Mouse (Mus musculus): Measurements from ENCODE around the gene Mepce. TPM values are rescaled to one million over a fixed set of nuclear protein-coding genes. Genes with fewer than 3 reads are reported as not detected.
A peak's percentile ranks its signal among the peaks of the same experiment; 100 is the strongest.

Mepce gene
- total and polyA plus RNA-seq, 3 experiments, result 32.7 to 43.7 (median 37.3) TPM

- dilution Hi-C loops (cut with MboI; ENCODE audit: extremely low pct_ligation_motif_present, extremely low pct_unique_long_range_greater_than_20kb, low sequenced_read_pairs) (no loop called here), in situ Hi-C loops (cut with MboI; ENCODE audit: low pct_ligation_motif_present, low pct_unique_long_range_greater_than_20kb, low sequenced_read_pairs) (loop anchor here (5.0 to 25.0 kb wide), 2 partner anchors 112 to 252 kb away; partner anchors contain the start of genes Gigyf1 and Pop7)
- H3K79me2 ChIP-seq (replicated peaks; ENCODE audit: control insufficient read depth, extremely low read depth, insufficient read depth, poor library complexity, severe bottlenecking), result no peaks in the 10 kb centered on the region
- H3K9me3 ChIP-seq (replicated peaks; ENCODE audit: low read length), result peaks cover 2% of the 10 kb centered on the region
- H3K36me3 ChIP-seq (replicated peaks in 1 of 2; ENCODE audit: control insufficient read depth in 1 of 2, insufficient read depth in 1 of 2, low read length in 1 of 2), result peaks cover 1 to 20% of the 10 kb centered on the region in 2 experiments
- no peak overlapping the region for H3K4me3 ChIP-seq (replicated peaks in 1 of 3; ENCODE audit: low read depth in 2 of 3, low read length in 2 of 3, poor library complexity in 1 of 3)
- H3K4me2 ChIP-seq (ENCODE audit: insufficient read depth, low read depth, poor library complexity, severe bottlenecking), result no peak overlapping the region
- H3K27ac ChIP-seq (ENCODE audit: insufficient read depth, low read depth), result no peak overlapping the region
- peaks cover 2 to 8% of the 10 kb centered on the region in 2 experiments; a peak in 2 of 4 replicates for H3K4me1 ChIP-seq (ENCODE audit: control insufficient read depth in 1 of 2, insufficient read depth in 2 of 2)
- no peak for DNase-seq (ENCODE audit: extremely low read depth)
- H3K27me3 ChIP-seq (replicated peaks), result no peaks in the 10 kb centered on the region
- no peak overlapping the region for H3K9ac ChIP-seq (ENCODE audit: insufficient read depth, low read depth)
- no peak for TF ChIP-seq ELF1 (IDR thresholded peaks at IDR 0.05; ENCODE audit: low read depth, low read length)
- no peak for TF ChIP-seq RCOR1 (conservative IDR thresholded peaks at IDR 0.05; ENCODE audit: low read depth, low read length)
- TF ChIP-seq NELFE (IDR thresholded peaks at IDR 0.05; ENCODE audit: low read depth, low read length), result no peak
- TF ChIP-seq MAX (IDR thresholded peaks at IDR 0.05; ENCODE audit: low read length), result no peak
- no peak for TF ChIP-seq HCFC1 (IDR thresholded peaks at IDR 0.05; ENCODE audit: low read depth, low read length)
- no peak for TF ChIP-seq POLR2A (IDR thresholded peaks at IDR 0.05; ENCODE audit: low read depth, low read length)
- no peak for TF ChIP-seq MYC (IDR thresholded peaks at IDR 0.05; ENCODE audit: low read depth, low read length)
- no peak for TF ChIP-seq POLR2AphosphoS2 (IDR thresholded peaks at IDR 0.05; ENCODE audit: low read depth, low read length)
- TF ChIP-seq IRF4 (IDR thresholded peaks at IDR 0.05; ENCODE audit: low read depth, low read length), result no peak
- no peak for TF ChIP-seq JUN (IDR thresholded peaks at IDR 0.05; ENCODE audit: insufficient read depth, low read depth, low read length)
- no peak for TF ChIP-seq CHD1 (IDR thresholded peaks at IDR 0.05; ENCODE audit: low read depth, low read length)
- TF ChIP-seq ETS1 (conservative IDR thresholded peaks at IDR 0.05; ENCODE audit: low read depth, low read length), result no peak
- TF ChIP-seq JUND (conservative IDR thresholded peaks at IDR 0.05; ENCODE audit: low read depth, low read length), result no peak
- TF ChIP-seq E2F4 (IDR thresholded peaks at IDR 0.05; ENCODE audit: insufficient replicate concordance, low read depth, low read length), result no peak
- no peak for TF ChIP-seq KAT2A (IDR thresholded peaks at IDR 0.05; ENCODE audit: insufficient replicate concordance, low read length)
- TF ChIP-seq USF2 (conservative IDR thresholded peaks at IDR 0.05; ENCODE audit: low read depth, low read length), result no peak
- TF ChIP-seq MXI1 (IDR thresholded peaks at IDR 0.05; ENCODE audit: low read depth, low read length), result no peak
- TF ChIP-seq TCF12 (IDR thresholded peaks at IDR 0.05; ENCODE audit: low read depth, low read length), result no peak
Observed at GRCm38 (mm10) chr5:137764609-137765340, 22.7 kb downstream of the Mepce start.

- H3K9ac ChIP-seq (ENCODE audit: insufficient read depth, low read depth), result no peak overlapping the region
- H3K27me3 ChIP-seq (replicated peaks), result no peaks in the 10 kb centered on the region
- dilution Hi-C loops (cut with MboI; ENCODE audit: extremely low pct_ligation_motif_present, extremely low pct_unique_long_range_greater_than_20kb, low sequenced_read_pairs) (no loop called here), in situ Hi-C loops (cut with MboI; ENCODE audit: low pct_ligation_motif_present, low pct_unique_long_range_greater_than_20kb, low sequenced_read_pairs) (loop anchor here (5.0 to 25.0 kb wide), 2 partner anchors 108 to 248 kb away; partner anchors contain the start of genes Gigyf1 and Pop7)
- no peak overlapping the region for H3K4me3 ChIP-seq (replicated peaks in 1 of 3; ENCODE audit: low read depth in 2 of 3, low read length in 2 of 3, poor library complexity in 1 of 3)
- H3K27ac ChIP-seq (ENCODE audit: insufficient read depth, low read depth), result no peak overlapping the region
- peaks cover 3 to 29% of the 10 kb centered on the region in 2 experiments; a peak in 3 of 4 replicates for H3K4me1 ChIP-seq (ENCODE audit: control insufficient read depth in 1 of 2, insufficient read depth in 2 of 2)
- no peak overlapping the region for H3K4me2 ChIP-seq (ENCODE audit: insufficient read depth, low read depth, poor library complexity, severe bottlenecking)
- H3K36me3 ChIP-seq (replicated peaks in 1 of 2; ENCODE audit: control insufficient read depth in 1 of 2, insufficient read depth in 1 of 2, low read length in 1 of 2), result peaks cover 41 to 65% of the 10 kb centered on the region in 2 experiments
- peak; percentile 91 for DNase-seq (ENCODE audit: extremely low read depth)
- no peaks in the 10 kb centered on the region for H3K9me3 ChIP-seq (replicated peaks; ENCODE audit: low read length)
- no peaks in the 10 kb centered on the region for H3K79me2 ChIP-seq (replicated peaks; ENCODE audit: control insufficient read depth, extremely low read depth, insufficient read depth, poor library complexity, severe bottlenecking)
- TF ChIP-seq ELF1 (IDR thresholded peaks at IDR 0.05; ENCODE audit: low read depth, low read length), result no peak
- TF ChIP-seq TCF12 (IDR thresholded peaks at IDR 0.05; ENCODE audit: low read depth, low read length), result no peak
- TF ChIP-seq BHLHE40 (IDR thresholded peaks at IDR 0.05; ENCODE audit: low read depth, low read length), result no peak
- TF ChIP-seq SIN3A (IDR thresholded peaks at IDR 0.05; ENCODE audit: low read length), result peak; percentile 49; the same call in 1 of the 2 replicates
- TF ChIP-seq USF1 (IDR thresholded peaks at IDR 0.05; ENCODE audit: low read depth, low read length), result no peak
- TF ChIP-seq CTCF (conservative IDR thresholded peaks at IDR 0.05 in 1 of 2, IDR thresholded peaks at IDR 0.05 in 1 of 2; ENCODE audit: low read depth in 2 of 2, low read length in 2 of 2), result peak; percentile 75 to 89
- TF ChIP-seq GABPA (IDR thresholded peaks at IDR 0.05; ENCODE audit: insufficient replicate concordance, low read depth, low read length), result no peak
- TF ChIP-seq IRF4 (IDR thresholded peaks at IDR 0.05; ENCODE audit: low read depth, low read length), result no peak
- no peak for TF ChIP-seq CHD1 (IDR thresholded peaks at IDR 0.05; ENCODE audit: low read depth, low read length)
- no peak for TF ChIP-seq JUN (IDR thresholded peaks at IDR 0.05; ENCODE audit: insufficient read depth, low read depth, low read length)
- TF ChIP-seq NELFE (IDR thresholded peaks at IDR 0.05; ENCODE audit: low read depth, low read length), result no peak
- no peak for TF ChIP-seq MAZ (IDR thresholded peaks at IDR 0.05; ENCODE audit: low read depth, low read length)
- no peak for TF ChIP-seq UBTF (IDR thresholded peaks at IDR 0.05; ENCODE audit: low read depth, low read length)
- no peak for TF ChIP-seq ZKSCAN1 (IDR thresholded peaks at IDR 0.05; ENCODE audit: borderline replicate concordance, low read depth, low read length)
- TF ChIP-seq MAFK (IDR thresholded peaks at IDR 0.05; ENCODE audit: insufficient replicate concordance, low read length), result no peak
- no peak for TF ChIP-seq EP300 (IDR thresholded peaks at IDR 0.05; ENCODE audit: low read length)
- peak; percentile 17; the same call in 1 of the 2 replicates for TF ChIP-seq HCFC1 (IDR thresholded peaks at IDR 0.05; ENCODE audit: low read depth, low read length)
- TF ChIP-seq POLR2A (IDR thresholded peaks at IDR 0.05; ENCODE audit: low read depth, low read length), result peak; percentile 24; the same call in 1 of the 2 replicates
- TF ChIP-seq RCOR1 (conservative IDR thresholded peaks at IDR 0.05; ENCODE audit: low read depth, low read length), result no peak
- no peak for TF ChIP-seq ZMIZ1 (IDR thresholded peaks at IDR 0.05; ENCODE audit: low read depth, low read length)
- no peak for TF ChIP-seq CHD2 (IDR thresholded peaks at IDR 0.05; ENCODE audit: low read length)
Observed at GRCm38 (mm10) chr5:137759971-137760412, 27.5 kb downstream of the Mepce start.

Measured in CH12.LX (cell line).